In genomic region chr17:86905297-86906135, GRCm38 (mm10) we compare ENCODE assay signal across 8 mouse cellular contexts. TPM values are rescaled to one million over a fixed set of nuclear protein-coding genes. Genes with fewer than 3 reads are reported as not detected.
DNase-seq lines count a peak whose midpoint lies in the region; ATAC-seq and TF ChIP-seq lines count a peak whose summit lies in the region.

No protein-coding gene starts in this region.

- POLR2A ChIA-PET in Patski (lab: Charles Lee), result no interaction called here

- H3K9ac ChIP-seq in hindbrain, embryonic 15.5 days, result no peak overlapping the region

- no peaks in the 10 kb centered on the region for H3K36me3 ChIP-seq in hindbrain, embryonic 15.5 days
- no peaks in the 10 kb centered on the region for H3K36me3 ChIP-seq in thymus, adult 2 months (ENCODE audit: control insufficient read depth, insufficient read depth, low read length)

- intact Hi-C loops in left cerebral cortex, adult 2 months (cut with DNase I), result loop anchor here (2.0 to 5.0 kb wide), 5 partner anchors 139 to 743 kb away; no protein-coding TSS in a partner anchor

- H3K9me3 ChIP-seq in hindbrain, embryonic 15.5 days, result no peaks in the 10 kb centered on the region

- no peaks in the 10 kb centered on the region for H3K27me3 ChIP-seq in Patski
- no peaks in the 10 kb centered on the region for H3K27me3 ChIP-seq in hindbrain, embryonic 15.5 days
- H3K27me3 ChIP-seq in thymus, adult 2 months (ENCODE audit: control insufficient read depth, insufficient read depth, low read length), result no peaks in the 10 kb centered on the region; the same call in 1 of the 2 replicates

- in situ Hi-C loops in Patski (cut with MboI; ENCODE audit: low pct_unique_long_range_greater_than_20kb), result loop anchor here (5.0 to 10.0 kb wide), 4 partner anchors 93 to 741 kb away; partner anchors contain the start of gene Prkce

- no peak overlapping the region for H3K4me3 ChIP-seq in hindbrain, embryonic 15.5 days
- H3K4me3 ChIP-seq in left cerebral cortex, adult 2 months, result no peak overlapping the region
- H3K4me3 ChIP-seq in thymus, adult 2 months (ENCODE audit: control insufficient read depth, insufficient read depth, low read length), result no peak overlapping the region

- DNase-seq in Patski (ENCODE audit: low read depth, low spot score), result no peak
- peak; percentile 18 for DNase-seq in cerebellum, adult 8-10 months
- DNase-seq in frontal cortex, postnatal 10 days (ENCODE audit: low spot score in 2 of 2), result peak; percentile 62
- peak in 1 of 2 experiments; percentile 52 for DNase-seq in left cerebral cortex, adult 2 months (ENCODE audit: extremely low spot score in 1 of 2, low spot score in 2 of 2)
- DNase-seq in lung, postnatal 4 days, result peak; percentile 77 to 84
- peak; percentile 66 for DNase-seq in right cerebral cortex, postnatal 4 days
- DNase-seq in thymus, adult 2 months, result no peak

- peaks cover 29% of the 10 kb centered on the region for H3K4me1 ChIP-seq in hindbrain, embryonic 15.5 days (replicated peaks)
- H3K4me1 ChIP-seq in thymus, adult 2 months (replicated peaks; ENCODE audit: control insufficient read depth, insufficient read depth, low read length), result peaks cover 11% of the 10 kb centered on the region

- H3K4me2 ChIP-seq in hindbrain, embryonic 15.5 days, result 0 out of 2 replicates have a peak overlapping the region, but pooled peaks have one; percentile 13

- peak overlapping the region; percentile 73 for H3K27ac ChIP-seq in hindbrain, embryonic 15.5 days (replicated peaks)
- H3K27ac ChIP-seq in left cerebral cortex, adult 2 months, result peak overlapping the region; percentile 76
- no peak overlapping the region for H3K27ac ChIP-seq in thymus, adult 2 months (ENCODE audit: control insufficient read depth, insufficient read depth, low read length)

- peak; percentile 26 for TF ChIP-seq CTCF in Patski (IDR thresholded peaks at IDR 0.05)
- TF ChIP-seq CTCF in left cerebral cortex, adult 2 months (IDR thresholded peaks at IDR 0.05), result peak; percentile 49
- no peak for TF ChIP-seq CTCF in thymus, adult 2 months (IDR thresholded peaks at IDR 0.05; ENCODE audit: borderline replicate concordance, control insufficient read depth, extremely low read depth, insufficient read depth, low read length, poor library complexity)

- no peak for ATAC-seq in Patski
- peak; percentile 76 for ATAC-seq in hindbrain, embryonic 15.5 days (ENCODE audit: low FRiP score, low read depth)

- no peak for TF ChIP-seq POLR2A in thymus, adult 2 months (IDR thresholded peaks at IDR 0.05; ENCODE audit: control insufficient read depth, extremely low read depth, insufficient read depth, low read length, poor library complexity)

- CTCF ChIA-PET in Patski (lab: Charles Lee), result interaction anchor here (0.7 to 3.3 kb wide), 22 partner anchors 9 to 449 kb away, joined by 3 to 17 read pairs (median 5); no protein-coding TSS in a partner anchor

- WGBS in hindbrain, embryonic 15.5 days, result 14% methylated on average over 19 of the region's 19 CpGs
- 82% methylated on average over 19 of the region's 19 CpGs for WGBS in thymus, adult 2 months

RNA-seq across cellular contexts. Expression of gene Tmem247, which starts 11.6 kb away (rescaled TPM):
- polyA plus RNA-seq in Patski (2021), result not detected
- not detected in 2 replicates for polyA plus RNA-seq in hindbrain, embryonic 15.5 days (2015; fragmentation: Nextera tagmentation; extraction: Ambion mirVana)
- total RNA-seq in left cerebral cortex, adult 2 months (2021), result not detected
- 0.19 TPM in 1 of 2 replicates, not detected in the other for polyA plus RNA-seq in thymus, adult 2 months (2012; rRNA removed)

RNA-seq across cellular contexts. Expression of gene Atp6v1e2, which starts 42.2 kb away (rescaled TPM):
- polyA plus RNA-seq in Patski (2021), result not detected
- 0.16 TPM in 1 of 2 replicates, not detected in the other for polyA plus RNA-seq in hindbrain, embryonic 15.5 days (2015; fragmentation: Nextera tagmentation; extraction: Ambion mirVana)
- total RNA-seq in left cerebral cortex, adult 2 months (2021), result not detected
- polyA plus RNA-seq in thymus, adult 2 months (2012; rRNA removed), result not detected in 2 replicates

RNA-seq across cellular contexts. Expression of gene Rhoq, which starts 57.4 kb away (rescaled TPM):
- 76.8 TPM for polyA plus RNA-seq in Patski (2021)
- 8.6 and 8.8 TPM in 2 replicates for polyA plus RNA-seq in hindbrain, embryonic 15.5 days (2015; fragmentation: Nextera tagmentation; extraction: Ambion mirVana)
- total RNA-seq in left cerebral cortex, adult 2 months (2021), result 10 to 100 TPM; 35.6 to 45.0 TPM
- 11.5 and 14.5 TPM in 2 replicates for polyA plus RNA-seq in thymus, adult 2 months (2012; rRNA removed)

Comparison
In these comparisons a context has a peak if more than half of its experiments do, and no peak if none do; other contexts are left out.
1. DNase-seq: peak in cerebellum, adult 8-10 months (single experiment), frontal cortex, postnatal 10 days (2 of 2), lung, postnatal 4 days (2 of 2) and right cerebral cortex, postnatal 4 days (single experiment); none in Patski (single experiment) and thymus, adult 2 months (single experiment).